Mouse (Mus musculus) cortical plate, adult 2 months (tissue): ENCODE measurements at regions not wholly inside any gene's neighbourhood (a gene's known extent, or its start where the extent isn't known, plus 50 kb on each side); places are given as distances from the start of the nearest gene placed in this dataset.

ENCODE experiments used
- CTCF ChIP-seq: fragments of 200-500 bp; IDR thresholded peaks from 2 replicates; pipeline ENCODE4 v1.5.1; 2011; ENCODE audit warnings: mild to moderate bottlenecking, control low read depth, low read length; ENCODE audit not compliant: insufficient read depth; ENCODE audit errors: extremely low read depth
- POLR2A ChIP-seq: fragments of 200-500 bp; IDR thresholded peaks from 2 replicates; pipeline ENCODE4 v1.6.1; 2011; ENCODE audit warnings: mild to moderate bottlenecking, low read length, control low read depth; ENCODE audit not compliant: insufficient read depth; ENCODE audit errors: extremely low read depth

- TF ChIP-seq POLR2A (no peak), CTCF (no peak)
Measured at GRCm38 (mm10) chr2:148160997-148161396, 114.2 kb upstream of the Foxa2 start.
